Mouse (Mus musculus): Measurements from ENCODE around the gene Grb2. TPM values are rescaled to one million over a fixed set of nuclear protein-coding genes. Genes with fewer than 3 reads are reported as not detected.

Grb2 gene
- polyA plus RNA-seq, 1 experiment from 2014 or later: 93.9 TPM

DNA sequence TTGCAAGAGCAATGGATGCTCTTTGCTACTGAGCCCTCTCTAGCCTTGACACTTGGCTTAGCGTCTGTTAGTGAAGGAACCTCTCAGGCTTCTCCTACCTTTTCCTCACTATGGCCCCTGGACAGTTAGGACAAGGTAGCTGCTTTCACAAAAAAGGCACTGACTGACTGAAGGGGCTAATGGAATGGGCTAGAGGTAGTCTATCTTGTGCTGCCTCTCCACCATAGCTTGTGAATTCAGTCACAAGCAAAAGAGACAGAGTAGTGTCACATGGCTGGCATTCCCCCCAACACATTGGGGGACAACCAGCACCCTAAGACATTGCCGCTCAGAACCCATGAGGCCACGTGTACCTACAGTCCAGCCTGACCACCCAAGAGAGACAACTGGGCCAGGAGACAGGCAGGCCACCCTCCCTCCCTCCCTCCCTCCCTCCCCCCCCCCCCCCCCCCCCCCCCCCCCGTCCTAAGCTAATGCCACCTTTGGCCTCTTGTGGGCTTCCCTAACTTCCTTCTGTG lies 68.0 kb downstream of the Grb2 start:
- Histone ChIP-seq H3K36me3 (peaks cover 18% of the 10 kb centered on the region), H3K4me1 (no peaks in the 10 kb centered on the region), H3K9me3 (no peaks in the 10 kb centered on the region), H3K4me2 (no peak overlapping the region), H3K27me3 (no peaks in the 10 kb centered on the region), H3K27ac (no peak overlapping the region), H3K4me3 (no peak overlapping the region), H3K9ac (no peak overlapping the region)
- 79% methylated on average over 3 of the region's 4 CpGs for WGBS
- ATAC-seq (ENCODE audit: insufficient number of reproducible peaks, low FRiP score, low TSS enrichment, low read depth): no peak

GRCm38 (mm10) chr11:115639540-115639939 lies 68.9 kb downstream of the Grb2 start:
- ATAC-seq (ENCODE audit: insufficient number of reproducible peaks, low FRiP score, low TSS enrichment, low read depth): no peak
- Histone ChIP-seq H3K4me3 (no peak overlapping the region), H3K9ac (no peak overlapping the region), H3K36me3 (peaks cover 13% of the 10 kb centered on the region), H3K9me3 (no peaks in the 10 kb centered on the region), H3K27me3 (no peaks in the 10 kb centered on the region), H3K4me1 (no peaks in the 10 kb centered on the region), H3K4me2 (no peak overlapping the region), H3K27ac (no peak overlapping the region)
- WGBS: 70% methylated on average over 4 of the region's 4 CpGs

DNA sequence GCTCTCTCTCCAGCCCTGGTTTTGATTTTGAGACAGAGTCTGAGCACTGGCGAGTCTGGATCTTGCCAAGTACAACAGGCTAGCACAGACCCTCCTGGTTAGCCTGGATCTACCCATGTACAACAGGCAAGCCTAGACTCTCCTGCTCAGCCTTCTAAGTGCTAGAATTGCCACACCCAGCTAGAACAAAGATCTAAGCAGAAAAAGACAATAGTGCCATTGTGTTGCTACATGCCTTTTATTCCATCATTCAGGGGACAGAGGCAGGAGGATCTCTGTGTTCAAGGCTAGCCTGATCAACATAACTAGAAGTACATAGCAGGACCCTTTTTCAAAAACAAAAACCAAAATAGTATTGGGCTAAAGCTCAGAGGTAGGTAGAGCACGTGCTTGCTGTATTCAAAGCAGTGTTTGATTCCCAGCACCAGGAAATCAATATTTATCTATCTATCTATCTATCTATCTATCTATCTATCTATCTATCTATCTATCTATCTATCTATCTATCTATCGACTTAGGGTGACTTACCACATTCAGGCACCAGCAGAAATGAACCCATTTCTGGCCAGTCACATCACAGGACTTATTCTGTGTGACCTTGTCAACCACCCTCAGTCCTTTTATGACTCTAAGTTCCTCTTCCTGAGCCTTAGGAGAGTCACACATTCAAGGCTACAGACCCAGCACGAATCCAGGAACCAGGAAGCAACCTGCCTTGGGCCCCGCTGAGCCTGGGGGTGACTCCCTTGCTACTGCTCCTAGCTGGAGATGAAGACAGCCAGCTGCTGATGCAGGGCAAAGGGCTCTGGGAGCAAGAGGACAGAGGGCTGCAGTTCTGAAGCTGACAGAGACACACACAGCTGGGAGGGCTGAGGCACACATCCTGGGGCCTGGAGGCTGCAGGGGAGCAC lies 69.6 kb downstream of the Grb2 start:
- H3K4me3 ChIP-seq: no peak overlapping the region
- no peak overlapping the region for H3K27ac ChIP-seq
- no peaks in the 10 kb centered on the region for H3K4me1 ChIP-seq
- H3K9me3 ChIP-seq: no peaks in the 10 kb centered on the region
- H3K36me3 ChIP-seq: peaks cover 7% of the 10 kb centered on the region; the same call in 1 of the 2 replicates
- ATAC-seq (ENCODE audit: insufficient number of reproducible peaks, low FRiP score, low TSS enrichment, low read depth): no peak
- no peaks in the 10 kb centered on the region for H3K27me3 ChIP-seq
- H3K9ac ChIP-seq: no peak overlapping the region
- no peak overlapping the region for H3K4me2 ChIP-seq
- 76% methylated on average over 5 of the region's 5 CpGs for WGBS

- Histone ChIP-seq H3K4me2 (no peak overlapping the region), H3K27ac (no peak overlapping the region), H3K4me3 (no peak overlapping the region), H3K27me3 (no peaks in the 10 kb centered on the region), H3K36me3 (no peaks in the 10 kb centered on the region), H3K9me3 (no peaks in the 10 kb centered on the region), H3K4me1 (no peaks in the 10 kb centered on the region), H3K9ac (no peak overlapping the region)
- ATAC-seq (ENCODE audit: insufficient number of reproducible peaks, low FRiP score, low TSS enrichment, low read depth): no peak
- 69% methylated on average over 3 of the region's 3 CpGs for WGBS
These were observed 71.4 kb downstream of the Grb2 start for GRCm38 (mm10) chr11:115636960-115637359.

GRCm38 (mm10) chr11:115635484-115635883 lies 72.9 kb downstream of the Grb2 start:
- Histone ChIP-seq H3K4me3 (no peak overlapping the region), H3K9me3 (no peaks in the 10 kb centered on the region), H3K27me3 (no peaks in the 10 kb centered on the region), H3K27ac (no peak overlapping the region), H3K36me3 (no peaks in the 10 kb centered on the region), H3K4me1 (0 out of 2 replicates have a peak, but pooled peaks cover 2% of the 10 kb centered on the region), H3K4me2 (no peak overlapping the region), H3K9ac (no peak overlapping the region)
- no peak for ATAC-seq (ENCODE audit: insufficient number of reproducible peaks, low FRiP score, low TSS enrichment, low read depth)
- WGBS: 62% methylated on average over 8 of the region's 8 CpGs

GRCm38 (mm10) chr11:115635041-115635440 lies 73.4 kb downstream of the Grb2 start:
- no peaks in the 10 kb centered on the region for H3K27me3 ChIP-seq
- WGBS: 84% methylated on average over 8 of the region's 8 CpGs
- no peaks in the 10 kb centered on the region for H3K36me3 ChIP-seq
- no peak overlapping the region for H3K4me2 ChIP-seq
- no peak overlapping the region for H3K27ac ChIP-seq
- ATAC-seq (ENCODE audit: insufficient number of reproducible peaks, low FRiP score, low TSS enrichment, low read depth): no peak
- H3K4me1 ChIP-seq: 0 out of 2 replicates have a peak, but pooled peaks cover 2% of the 10 kb centered on the region
- no peaks in the 10 kb centered on the region for H3K9me3 ChIP-seq
- H3K9ac ChIP-seq: no peak overlapping the region
- H3K4me3 ChIP-seq: no peak overlapping the region

DNA sequence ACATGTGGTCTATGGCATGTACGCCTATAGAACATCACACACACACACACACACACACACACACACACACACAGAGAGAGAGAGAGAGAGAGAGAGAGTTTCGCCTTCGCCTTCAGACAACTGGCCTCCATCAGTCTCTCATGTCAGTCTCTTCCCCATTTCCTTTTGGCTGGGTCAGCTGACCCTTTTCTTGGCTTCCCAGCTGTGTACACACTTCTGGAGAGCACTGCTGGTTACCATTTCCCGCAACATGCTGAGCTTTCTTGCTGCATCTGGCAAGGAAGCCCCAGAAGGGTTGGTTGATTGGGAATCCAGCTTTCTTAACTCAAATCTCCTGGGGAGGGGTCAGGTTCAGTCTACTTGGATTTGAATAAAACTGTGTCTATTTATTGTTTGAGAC lies 74.3 kb downstream of the Grb2 start:
- no peak overlapping the region for H3K4me2 ChIP-seq
- no peak for ATAC-seq (ENCODE audit: insufficient number of reproducible peaks, low FRiP score, low TSS enrichment, low read depth)
- 65% methylated on average over 4 of the region's 4 CpGs for WGBS

GRCm38 (mm10) chr11:115632862-115633261 lies 75.5 kb downstream of the Grb2 start:
- WGBS: 87% methylated on average over 10 of the region's 10 CpGs
- H3K4me2 ChIP-seq: no peak overlapping the region
- no peak overlapping the region for H3K27ac ChIP-seq
- no peaks in the 10 kb centered on the region for H3K9me3 ChIP-seq
- no peaks in the 10 kb centered on the region for H3K27me3 ChIP-seq
- H3K9ac ChIP-seq: no peak overlapping the region
- no peaks in the 10 kb centered on the region for H3K36me3 ChIP-seq
- H3K4me1 ChIP-seq: 0 out of 2 replicates have a peak, but pooled peaks cover 2% of the 10 kb centered on the region
- no peak for ATAC-seq (ENCODE audit: insufficient number of reproducible peaks, low FRiP score, low TSS enrichment, low read depth)
- H3K4me3 ChIP-seq: no peak overlapping the region

More for the DNA sequence above, 74.3 kb downstream of the Grb2 start:
- Histone ChIP-seq H3K9me3 (no peaks in the 10 kb centered on the region), H3K9ac (no peak overlapping the region), H3K4me3 (no peak overlapping the region), H3K4me1 (0 out of 2 replicates have a peak, but pooled peaks cover 2% of the 10 kb centered on the region), H3K27ac (no peak overlapping the region), H3K36me3 (no peaks in the 10 kb centered on the region), H3K27me3 (no peaks in the 10 kb centered on the region)

- Histone ChIP-seq H3K36me3 (no peaks in the 10 kb centered on the region), H3K4me3 (no peak overlapping the region), H3K9me3 (no peaks in the 10 kb centered on the region), H3K27ac (no peak overlapping the region), H3K4me1 (peaks cover 8% of the 10 kb centered on the region), H3K9ac (no peak overlapping the region), H3K27me3 (no peaks in the 10 kb centered on the region), H3K4me2 (no peak overlapping the region)
- 70% methylated on average over 7 of the region's 7 CpGs for WGBS
- ATAC-seq (ENCODE audit: insufficient number of reproducible peaks, low FRiP score, low TSS enrichment, low read depth): no peak
These were observed 76.2 kb downstream of the Grb2 start for GRCm38 (mm10) chr11:115632247-115632646.

DNA sequence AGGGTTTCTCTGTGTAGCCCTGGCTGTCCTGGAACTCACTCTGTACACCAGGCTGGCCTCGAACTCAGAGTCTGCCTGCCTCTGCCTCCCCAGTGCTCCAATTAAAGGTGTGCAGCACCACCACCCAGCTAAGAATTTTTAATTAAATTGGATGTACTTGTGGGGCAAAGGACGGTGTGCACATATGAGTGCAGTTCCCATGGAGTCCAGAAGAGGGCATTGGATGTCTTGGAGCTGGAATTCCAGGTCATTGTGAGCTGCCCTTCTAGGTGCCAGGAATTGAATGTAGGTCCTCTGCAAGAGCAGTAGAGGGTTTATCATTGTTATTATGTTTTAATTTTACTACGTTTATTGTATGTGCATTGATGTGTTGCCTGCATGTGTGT lies 76.9 kb downstream of the Grb2 start:
- H3K27ac ChIP-seq: no peak overlapping the region
- no peaks in the 10 kb centered on the region for H3K27me3 ChIP-seq
- ATAC-seq (ENCODE audit: insufficient number of reproducible peaks, low FRiP score, low TSS enrichment, low read depth): no peak
- H3K9ac ChIP-seq: no peak overlapping the region
- H3K4me1 ChIP-seq: peaks cover 13% of the 10 kb centered on the region
- H3K4me2 ChIP-seq: no peak overlapping the region
- H3K4me3 ChIP-seq: no peak overlapping the region
- no peaks in the 10 kb centered on the region for H3K9me3 ChIP-seq
- H3K36me3 ChIP-seq: no peaks in the 10 kb centered on the region
- WGBS: 28% methylated on average over 3 of the region's 3 CpGs

GRCm38 (mm10) chr11:115630532-115631504 lies 77.6 kb downstream of the Grb2 start:
- Histone ChIP-seq H3K4me2 (no peak overlapping the region), H3K27me3 (no peaks in the 10 kb centered on the region), H3K4me1 (peaks cover 18% of the 10 kb centered on the region), H3K27ac (no peak overlapping the region), H3K9ac (no peak overlapping the region), H3K4me3 (no peak overlapping the region), H3K36me3 (no peaks in the 10 kb centered on the region), H3K9me3 (no peaks in the 10 kb centered on the region)
- 50% methylated on average over 16 of the region's 16 CpGs for WGBS
- ATAC-seq (ENCODE audit: insufficient number of reproducible peaks, low FRiP score, low TSS enrichment, low read depth): no peak

Measured in limb, embryonic 15.5 days (tissue).